Mouse (Mus musculus) neural tube, embryonic 15.5 days (tissue): ENCODE results near the gene Gm5678. TPM values are rescaled to one million over a fixed set of nuclear protein-coding genes. Genes with fewer than 3 reads are reported as not detected.

Experiments used
- ATAC-seq: fragments of 200-750 bp; cut with Nextera tagmentation; 2 replicates; pipeline ENCODE4 v1.8.0; 2017; ENCODE audit warnings: mild to moderate bottlenecking, moderate TSS enrichment, moderate library complexity; ENCODE audit not compliant: low FRiP score
- H3K27ac ChIP-seq: fragments of 300-500 bp; sonication (generic); replicated peaks from 2 replicates; pipeline ENCODE4 v1.5.1; 2015; ENCODE audit warnings: mild to moderate bottlenecking, inconsistent platforms
- H3K27me3 ChIP-seq: fragments of 300-500 bp; sonication (generic); replicated peaks from 2 replicates; pipeline ENCODE4 v1.6.1; 2015; ENCODE audit warnings: inconsistent platforms
- H3K36me3 ChIP-seq: fragments of 300-500 bp; sonication (generic); 2 replicates; pipeline ENCODE4 v1.6.1; 2015; ENCODE audit warnings: inconsistent platforms
- H3K4me1 ChIP-seq: fragments of 300-500 bp; sonication (generic); 2 replicates; pipeline ENCODE4 v1.6.1; 2015; ENCODE audit warnings: inconsistent platforms
- H3K4me2 ChIP-seq: fragments of 300-500 bp; sonication (generic); 2 replicates; pipeline ENCODE4 v1.6.1; 2015; ENCODE audit warnings: inconsistent platforms, mild to moderate bottlenecking, moderate library complexity
- H3K4me3 ChIP-seq: fragments of 300-500 bp; sonication (generic); replicated peaks from 2 replicates; pipeline ENCODE4 v1.5.1; 2015; ENCODE audit warnings: mild to moderate bottlenecking, inconsistent platforms
- H3K9ac ChIP-seq: fragments of 300-500 bp; sonication (generic); replicated peaks from 2 replicates; pipeline ENCODE4 v1.6.1; 2015; ENCODE audit warnings: mild to moderate bottlenecking, inconsistent platforms
- H3K9me3 ChIP-seq: fragments of 300-500 bp; sonication (generic); replicated peaks from 2 replicates; pipeline ENCODE4 v1.6.1; 2016; ENCODE audit warnings: inconsistent platforms
- WGBS: fragments of 180-500 bp; shearing (Covaris S2); methylation state at CpG from one replicate; pipeline ENCODE4 v1.1.7; 2015; ENCODE audit warnings: mixed read lengths; 5-methylcytosine and 5-hydroxymethylcytosine counted together
- polyA plus RNA-seq: library from polyadenylated mRNA; unstranded; fragments of >200 nt; fragmentation: Nextera tagmentation; extraction: Ambion mirVana; gene quantifications from 2 replicates; pipeline ENCODE4 v1.2.1, GENCODE M21; 2015

The Gm5678 gene
- polyA plus RNA-seq, 1 experiment from 2014 or later: not detected

DNA sequence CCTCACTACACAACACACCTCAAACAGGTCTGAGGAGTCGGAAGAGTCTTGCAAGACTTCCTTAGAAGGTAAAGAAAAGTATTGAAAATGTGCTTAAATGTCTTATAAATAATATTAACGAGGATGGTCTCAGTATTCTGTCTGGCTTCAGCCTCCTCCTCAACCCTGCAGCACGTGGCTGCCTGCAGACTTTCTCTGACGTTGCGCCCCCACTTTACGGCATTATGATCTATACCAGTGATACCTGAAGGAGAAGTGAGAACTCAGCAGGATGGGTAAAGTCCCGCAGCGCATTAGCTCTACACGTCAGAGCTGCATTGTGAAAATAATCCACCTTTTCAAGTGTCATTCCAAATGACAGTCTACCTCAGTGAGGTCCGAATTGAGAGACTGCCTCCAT is 33.4 kb upstream of the Gm5678 start:
- no peak overlapping the region for H3K4me2 ChIP-seq
- peaks cover 60% of the 10 kb centered on the region for H3K36me3 ChIP-seq
- no peak overlapping the region for H3K4me3 ChIP-seq
- no peaks in the 10 kb centered on the region for H3K9me3 ChIP-seq
- H3K4me1 ChIP-seq: no peaks in the 10 kb centered on the region
- ATAC-seq: no peak
- H3K9ac ChIP-seq: no peak overlapping the region
- 94% methylated on average over 10 of the region's 10 CpGs for WGBS
- no peak overlapping the region for H3K27ac ChIP-seq
- H3K27me3 ChIP-seq: no peaks in the 10 kb centered on the region

DNA sequence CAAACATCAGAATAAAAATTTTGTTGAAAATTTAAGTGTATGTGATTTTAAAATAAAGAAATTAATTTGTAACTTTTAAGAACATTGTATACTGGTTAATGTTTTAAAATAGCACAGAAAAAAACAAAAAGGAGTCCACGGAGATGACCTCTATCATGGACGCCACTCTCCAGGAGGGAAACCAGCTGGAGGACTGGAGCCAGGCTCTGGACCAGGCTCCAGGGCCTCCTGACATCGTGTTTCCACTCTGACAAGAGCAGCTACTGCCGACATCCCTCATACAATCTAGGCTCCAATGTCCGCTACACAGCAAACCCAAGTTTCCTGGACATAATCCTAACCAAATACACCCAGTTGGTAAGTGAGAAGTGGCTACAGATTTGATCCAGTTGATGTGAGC is 32.1 kb upstream of the Gm5678 start:
- H3K4me3 ChIP-seq: no peak overlapping the region
- H3K27me3 ChIP-seq: no peaks in the 10 kb centered on the region
- H3K4me1 ChIP-seq: no peaks in the 10 kb centered on the region
- no peak for ATAC-seq
- no peak overlapping the region for H3K4me2 ChIP-seq
- WGBS: 90% methylated on average over 5 of the region's 5 CpGs
- no peak overlapping the region for H3K27ac ChIP-seq
- no peak overlapping the region for H3K9ac ChIP-seq
- H3K9me3 ChIP-seq: no peaks in the 10 kb centered on the region
- peaks cover 48% of the 10 kb centered on the region for H3K36me3 ChIP-seq

DNA sequence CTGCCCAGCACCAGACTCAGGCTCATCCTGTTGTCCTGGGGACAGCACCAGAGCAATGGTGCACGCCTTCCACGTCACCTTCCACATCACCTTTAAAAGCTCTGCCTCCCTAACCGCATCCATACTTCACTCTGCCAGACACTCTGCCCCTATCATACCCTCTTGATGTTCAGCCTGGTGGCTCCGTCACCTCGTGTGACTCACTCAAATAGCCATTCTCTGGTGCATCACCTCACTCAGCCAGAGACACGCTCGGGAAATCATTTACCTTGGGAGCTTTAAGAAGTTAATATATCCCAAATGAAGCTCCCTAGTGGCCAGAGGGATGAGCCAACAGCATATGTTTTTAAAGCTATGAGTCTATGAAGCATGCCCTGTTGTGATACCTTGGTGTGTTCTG is 31.1 kb upstream of the Gm5678 start:
- no peak for ATAC-seq
- Histone ChIP-seq H3K9me3 (no peaks in the 10 kb centered on the region), H3K9ac (no peak overlapping the region), H3K4me2 (no peak overlapping the region), H3K4me1 (no peaks in the 10 kb centered on the region), H3K4me3 (no peak overlapping the region), H3K27ac (no peak overlapping the region), H3K36me3 (peaks cover 43% of the 10 kb centered on the region), H3K27me3 (no peaks in the 10 kb centered on the region)
- 95% methylated on average over 7 of the region's 7 CpGs for WGBS

DNA sequence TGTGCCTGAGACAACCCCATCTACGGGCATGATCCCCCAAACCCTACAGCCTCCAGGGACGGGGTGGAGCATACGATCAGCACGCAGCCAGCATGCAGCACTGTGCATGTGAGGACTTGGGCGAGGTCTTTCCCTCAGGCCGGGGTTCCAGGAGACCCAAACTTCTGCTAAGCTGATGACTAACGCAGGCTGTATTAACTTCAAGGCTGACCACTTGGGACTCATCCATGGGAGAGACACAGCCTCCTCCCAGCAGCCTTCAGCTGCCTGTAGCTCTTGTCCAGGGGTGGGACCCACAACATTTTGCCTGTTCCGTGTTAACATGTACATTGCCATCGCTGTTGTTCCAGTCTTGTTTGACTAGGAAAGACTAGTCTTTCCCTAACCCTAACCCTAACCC is 30.3 kb upstream of the Gm5678 start:
- H3K9me3 ChIP-seq: no peaks in the 10 kb centered on the region
- H3K9ac ChIP-seq: no peak overlapping the region
- ATAC-seq: no peak
- H3K27me3 ChIP-seq: no peaks in the 10 kb centered on the region
- H3K4me2 ChIP-seq: no peak overlapping the region
- 0 out of 2 replicates have a peak, but pooled peaks cover 1% of the 10 kb centered on the region for H3K4me1 ChIP-seq
- no peak overlapping the region for H3K27ac ChIP-seq
- H3K36me3 ChIP-seq: peaks cover 43% of the 10 kb centered on the region
- no peak overlapping the region for H3K4me3 ChIP-seq
- 95% methylated on average over 9 of the region's 9 CpGs for WGBS

DNA sequence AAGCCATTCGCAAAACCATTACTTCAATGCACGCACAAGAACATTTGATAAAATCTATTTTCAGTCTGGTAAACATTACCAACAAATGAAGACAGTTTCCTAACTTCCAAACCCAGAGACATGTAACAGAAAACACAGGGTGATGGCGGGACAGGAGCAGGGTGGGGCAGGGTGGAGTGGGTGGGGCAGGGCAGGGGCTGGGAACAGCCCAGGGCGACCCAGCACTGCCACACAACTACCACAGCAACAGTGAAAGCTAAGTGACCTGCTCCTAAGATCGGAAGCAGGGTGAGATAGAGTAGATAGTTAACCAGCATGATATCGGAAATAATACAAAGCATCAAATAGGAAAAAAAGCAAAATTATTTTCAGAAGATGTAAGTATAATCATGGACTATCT is 28.4 kb upstream of the Gm5678 start:
- ATAC-seq: no peak
- Histone ChIP-seq H3K4me2 (no peak overlapping the region), H3K27ac (no peak overlapping the region), H3K4me3 (no peak overlapping the region), H3K27me3 (no peaks in the 10 kb centered on the region), H3K9ac (no peak overlapping the region), H3K4me1 (peaks cover 10% of the 10 kb centered on the region), H3K9me3 (no peaks in the 10 kb centered on the region), H3K36me3 (peaks cover 29% of the 10 kb centered on the region)
- 88% methylated on average over 6 of the region's 6 CpGs for WGBS

DNA sequence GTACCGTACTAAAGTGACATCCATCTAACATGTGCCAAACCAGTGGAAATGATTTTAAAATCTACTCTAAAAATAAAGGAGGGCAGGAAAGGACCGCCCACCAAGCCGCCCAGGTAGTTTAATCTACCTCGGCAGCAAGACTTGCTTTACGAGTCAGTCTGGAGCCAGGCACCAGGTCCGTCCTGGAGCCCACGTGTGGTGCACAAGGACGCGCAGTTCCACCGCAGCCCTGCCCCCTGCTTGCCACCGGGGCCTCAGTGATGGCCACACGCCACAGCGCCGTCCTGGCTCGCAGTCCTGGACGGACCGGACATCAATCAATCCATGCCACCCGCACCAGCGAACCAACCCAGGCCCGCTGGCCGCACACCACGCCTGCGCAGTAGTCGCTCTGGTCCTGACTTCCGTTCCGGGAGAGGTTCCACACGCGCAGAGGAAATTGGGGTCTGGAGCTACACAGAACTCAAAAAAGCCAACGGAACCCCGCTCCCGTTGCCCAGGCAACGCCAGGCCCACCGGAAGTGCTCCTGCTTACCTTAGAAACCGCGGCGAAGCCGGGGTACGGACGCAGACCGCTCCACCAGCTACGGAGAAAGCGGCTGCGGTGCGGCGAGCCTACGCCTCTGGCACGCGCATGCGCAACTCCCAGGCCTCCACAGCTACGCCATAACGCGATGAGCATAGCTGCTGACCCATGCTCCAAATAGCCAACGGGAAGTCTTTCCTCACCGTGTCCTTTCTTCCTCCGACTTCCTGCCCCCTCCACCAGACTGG is 24.3 kb upstream of the Gm5678 start, which contains the start of gene Setd4:
Setd4 (minus strand) TSS at position 625 of the 774 bp plus-strand sequence.
- Histone ChIP-seq H3K9me3 (no peaks in the 10 kb centered on the region), H3K4me2 (peak within 1 kb of the TSS; percentile 94), H3K9ac (peak within 1 kb of the TSS; percentile 75), H3K4me1 (peaks cover 23% of the 10 kb centered on the region), H3K27me3 (no peaks in the 10 kb centered on the region), H3K4me3 (peak within 1 kb of the TSS; percentile 73), H3K36me3 (peaks cover 3% of the 10 kb centered on the region; the same call in 1 of the 2 replicates), H3K27ac (peak within 1 kb of the TSS; percentile 95)
- 1% methylated on average over 55 of the region's 55 CpGs for WGBS
- ATAC-seq: peak; percentile 90

DNA sequence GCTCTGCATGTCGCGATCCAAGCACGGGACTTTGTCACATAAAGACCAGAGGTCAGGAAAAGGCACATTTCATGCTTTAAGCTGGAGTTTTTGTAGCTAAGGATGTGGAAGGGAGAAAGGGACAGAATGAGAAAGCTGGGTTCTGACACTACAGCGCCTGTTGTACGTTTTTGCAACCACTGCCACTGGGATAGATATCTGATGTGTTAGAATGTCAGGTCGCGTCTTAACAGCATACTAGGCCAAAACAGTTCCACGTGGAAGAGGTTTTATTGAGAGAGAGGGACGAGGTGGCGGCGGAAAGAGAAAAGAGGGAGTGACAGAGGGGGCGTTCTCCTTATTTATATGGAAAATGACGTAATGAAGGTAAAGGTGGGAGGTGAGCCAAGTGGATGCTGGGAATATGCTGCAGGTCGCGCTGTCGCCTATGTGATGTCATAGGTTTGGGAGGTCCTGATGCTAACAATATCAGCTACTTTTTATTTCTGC is 23.4 kb upstream of the Gm5678 start:
- Histone ChIP-seq H3K4me1 (peaks cover 32% of the 10 kb centered on the region), H3K9ac (peak overlapping the region; percentile 75), H3K27ac (peak overlapping the region; percentile 95), H3K4me2 (peak overlapping the region; percentile 94), H3K27me3 (no peaks in the 10 kb centered on the region), H3K36me3 (peaks cover 4% of the 10 kb centered on the region; the same call in 1 of the 2 replicates), H3K9me3 (no peaks in the 10 kb centered on the region), H3K4me3 (peak overlapping the region; percentile 73)
- 3% methylated on average over 16 of the region's 16 CpGs for WGBS
- ATAC-seq: peak; percentile 14; the same call in 1 of the 2 replicates

DNA sequence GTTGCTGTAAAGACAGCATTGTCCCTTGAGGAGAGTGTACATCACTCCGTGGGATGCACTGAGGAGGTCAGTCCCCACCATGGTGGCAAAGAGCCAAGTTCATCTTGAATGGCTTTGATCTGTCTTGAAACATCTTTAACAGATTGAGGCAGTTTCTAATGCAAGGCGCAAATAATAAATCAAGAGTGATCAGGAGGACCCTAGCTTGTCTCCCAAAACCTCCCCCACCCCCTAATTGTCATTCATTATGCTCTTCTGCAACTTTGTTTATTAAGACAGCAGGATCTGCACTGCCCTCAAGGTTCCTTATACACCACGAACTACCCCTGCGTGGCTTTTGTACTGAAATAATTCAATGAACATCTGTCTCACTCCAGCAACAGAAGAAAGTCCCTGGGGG is 22.3 kb upstream of the Gm5678 start, which contains the start of gene Cbr1:
Cbr1 (plus strand) TSS at position 301 of the 400 bp plus-strand sequence.
- Histone ChIP-seq H3K27ac (peak within 1 kb of the TSS; percentile 95), H3K9ac (peak within 1 kb of the TSS; percentile 75; the same call in 1 of the 2 replicates), H3K9me3 (no peaks in the 10 kb centered on the region), H3K36me3 (peaks cover 10% of the 10 kb centered on the region; the same call in 1 of the 2 replicates), H3K4me1 (peaks cover 37% of the 10 kb centered on the region), H3K27me3 (no peaks in the 10 kb centered on the region), H3K4me2 (peak within 1 kb of the TSS; percentile 94), H3K4me3 (peak within 1 kb of the TSS; percentile 73)
- 49% methylated on average over 4 of the region's 4 CpGs for WGBS
- no peak for ATAC-seq

DNA sequence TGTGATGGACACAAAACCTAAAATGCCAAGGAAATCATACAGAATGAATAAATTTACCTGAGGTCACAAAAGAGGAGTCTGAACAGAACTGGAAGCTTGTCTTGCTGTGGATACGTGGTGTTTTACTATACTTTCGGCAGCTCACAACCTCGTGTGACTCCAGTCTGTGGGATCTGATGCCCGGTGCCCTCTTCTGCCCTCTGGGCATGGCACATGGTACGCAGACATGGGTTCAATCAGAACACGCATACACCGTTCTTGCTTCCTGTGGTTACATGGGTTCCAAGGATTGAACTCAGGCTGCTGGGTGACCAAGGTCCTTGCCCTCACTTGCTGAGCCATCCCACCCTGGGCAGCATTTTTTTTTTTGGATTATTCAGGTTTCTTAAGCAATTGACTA is 21.8 kb upstream of the Gm5678 start:
- H3K9ac ChIP-seq: no peak overlapping the region
- no peak overlapping the region for H3K27ac ChIP-seq
- no peak for ATAC-seq
- no peaks in the 10 kb centered on the region for H3K27me3 ChIP-seq
- no peak overlapping the region for H3K4me2 ChIP-seq
- no peak overlapping the region for H3K4me3 ChIP-seq
- peaks cover 37% of the 10 kb centered on the region for H3K4me1 ChIP-seq
- no peaks in the 10 kb centered on the region for H3K9me3 ChIP-seq
- peaks cover 14% of the 10 kb centered on the region for H3K36me3 ChIP-seq
- 88% methylated on average over 7 of the region's 7 CpGs for WGBS

DNA sequence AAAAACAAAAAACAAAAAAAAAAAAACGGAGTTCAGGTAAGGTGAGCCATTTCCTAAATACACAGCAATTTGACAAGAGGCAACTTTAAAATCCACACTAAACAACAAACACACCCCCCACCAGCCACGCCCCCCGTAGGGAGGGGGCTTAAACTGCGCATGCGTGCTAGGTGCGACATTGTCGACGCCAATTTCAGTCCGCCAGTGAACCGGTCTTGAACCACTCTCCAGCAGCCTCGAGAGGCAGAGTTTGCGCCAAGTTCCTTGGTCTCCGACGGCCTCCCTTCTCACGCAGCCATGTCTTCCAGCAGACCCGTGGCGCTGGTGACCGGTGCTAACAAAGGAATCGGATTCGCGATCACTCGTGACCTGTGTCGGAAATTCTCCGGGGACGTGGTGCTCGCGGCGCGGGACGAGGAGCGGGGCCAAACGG is 20.2 kb upstream of the Gm5678 start:
- H3K9me3 ChIP-seq: no peaks in the 10 kb centered on the region
- peaks cover 25% of the 10 kb centered on the region for H3K36me3 ChIP-seq
- H3K4me2 ChIP-seq: peak overlapping the region; percentile 61
- H3K4me3 ChIP-seq: peak overlapping the region; percentile 62
- 0 out of 2 replicates have a peak, but pooled peaks have one; percentile 8 for ATAC-seq
- H3K4me1 ChIP-seq: peaks cover 34% of the 10 kb centered on the region
- peak overlapping the region; percentile 85 for H3K27ac ChIP-seq
- H3K27me3 ChIP-seq: no peaks in the 10 kb centered on the region
- H3K9ac ChIP-seq: peak overlapping the region; percentile 66
- 0% methylated on average over 32 of the region's 32 CpGs for WGBS

DNA sequence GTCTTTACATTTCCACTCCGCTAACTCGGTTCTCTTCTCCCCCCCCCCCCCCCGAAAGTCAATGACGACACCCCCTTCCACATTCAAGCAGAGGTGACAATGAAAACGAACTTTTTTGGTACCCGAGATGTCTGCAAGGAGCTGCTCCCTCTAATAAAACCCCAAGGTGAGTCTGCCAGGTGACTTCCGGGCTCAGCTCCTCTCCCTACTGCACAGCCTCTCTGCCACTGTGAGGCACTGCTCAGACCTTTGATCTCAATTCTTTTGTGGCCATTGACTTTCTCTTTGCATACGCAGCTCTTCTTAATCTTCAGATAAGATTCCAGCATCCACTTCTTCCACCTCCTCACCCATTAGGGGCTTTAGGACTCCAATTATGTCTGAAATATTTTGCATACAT is 19.2 kb upstream of the Gm5678 start:
- no peak for ATAC-seq
- 65% methylated on average over 8 of the region's 8 CpGs for WGBS
- no peak overlapping the region for H3K9ac ChIP-seq

DNA sequence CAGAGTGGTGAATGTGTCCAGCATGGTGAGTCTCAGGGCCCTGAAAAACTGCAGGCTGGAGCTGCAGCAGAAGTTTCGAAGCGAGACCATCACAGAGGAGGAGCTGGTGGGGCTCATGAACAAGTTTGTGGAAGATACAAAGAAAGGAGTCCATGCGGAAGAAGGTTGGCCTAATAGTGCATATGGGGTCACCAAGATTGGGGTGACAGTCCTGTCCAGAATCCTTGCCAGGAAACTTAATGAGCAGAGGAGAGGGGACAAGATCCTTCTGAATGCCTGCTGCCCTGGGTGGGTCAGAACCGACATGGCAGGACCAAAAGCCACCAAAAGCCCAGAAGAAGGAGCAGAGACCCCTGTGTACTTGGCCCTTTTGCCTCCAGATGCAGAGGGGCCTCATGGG is 18.1 kb upstream of the Gm5678 start:
- no peak overlapping the region for H3K27ac ChIP-seq
- 96% methylated on average over 4 of the region's 4 CpGs for WGBS
- H3K4me3 ChIP-seq: no peak overlapping the region
- no peak for ATAC-seq
- no peaks in the 10 kb centered on the region for H3K27me3 ChIP-seq
- peaks cover 24% of the 10 kb centered on the region for H3K4me1 ChIP-seq
- H3K36me3 ChIP-seq: peaks cover 25% of the 10 kb centered on the region
- no peak overlapping the region for H3K4me2 ChIP-seq
- no peak overlapping the region for H3K9ac ChIP-seq
- H3K9me3 ChIP-seq: no peaks in the 10 kb centered on the region

More for the DNA sequence above, 19.2 kb upstream of the Gm5678 start:
- peak overlapping the region; percentile 61 for H3K4me2 ChIP-seq
- peaks cover 32% of the 10 kb centered on the region for H3K4me1 ChIP-seq
- peaks cover 25% of the 10 kb centered on the region for H3K36me3 ChIP-seq
- no peak overlapping the region for H3K27ac ChIP-seq
- H3K27me3 ChIP-seq: no peaks in the 10 kb centered on the region
- H3K9me3 ChIP-seq: no peaks in the 10 kb centered on the region
- H3K4me3 ChIP-seq: peak overlapping the region; percentile 62
